Mouse (Mus musculus) ES-Bruce4 (cell line): ENCODE measurements at regions not wholly inside any gene's neighbourhood (a gene's known extent, or its start where the extent isn't known, plus 50 kb on each side); places are given as distances from the start of the nearest gene placed in this dataset.

Experiments used
- H3K27ac ChIP-seq: 2 replicates; pipeline ENCODE4 v1.5.1; 2012; ENCODE audit warnings: low read length, inconsistent platforms; ENCODE audit not compliant: insufficient read depth
- H3K27me3 ChIP-seq: 2 replicates; pipeline ENCODE4 v1.6.1; 2012; ENCODE audit warnings: mild to moderate bottlenecking, low read length, inconsistent platforms; ENCODE audit not compliant: control insufficient read depth, poor library complexity, insufficient read depth, severe bottlenecking
- H3K36me3 ChIP-seq: 2 replicates; pipeline ENCODE4 v1.6.1; 2012; ENCODE audit warnings: inconsistent platforms, mild to moderate bottlenecking, low read length, moderate library complexity; ENCODE audit not compliant: control insufficient read depth, poor library complexity, insufficient read depth, severe bottlenecking
- H3K4me1 ChIP-seq: one replicate; pipeline ENCODE4 v1.8.1; 2011; ENCODE audit warnings: low read length; ENCODE audit not compliant: control insufficient read depth, insufficient read depth
- H3K4me3 ChIP-seq: 2 replicates; pipeline ENCODE4 v1.5.1; 2011; ENCODE audit warnings: low read depth, mild to moderate bottlenecking, low read length
- H3K9ac ChIP-seq: 2 replicates; pipeline ENCODE4 v1.6.1; 2012; ENCODE audit warnings: low read depth, mild to moderate bottlenecking, inconsistent platforms; ENCODE audit not compliant: poor library complexity, severe bottlenecking
- H3K9me3 ChIP-seq: replicated peaks from 2 replicates; pipeline ENCODE4 v1.6.1; 2012; ENCODE audit warnings: mild to moderate bottlenecking, low read length, inconsistent platforms; ENCODE audit not compliant: control insufficient read depth, poor library complexity, insufficient read depth, severe bottlenecking
- CTCF ChIP-seq: IDR thresholded peaks from one replicate; pipeline ENCODE4 v1.8.1; 2011; ENCODE audit warnings: low read depth, low read length
- EP300 ChIP-seq: IDR thresholded peaks from 2 replicates; pipeline ENCODE4 v1.6.1; 2011; ENCODE audit warnings: low read depth, low read length; ENCODE audit not compliant: insufficient read depth
- POLR2A ChIP-seq: IDR thresholded peaks from one replicate; pipeline ENCODE4 v1.8.1; 2011; ENCODE audit warnings: low read length; ENCODE audit not compliant: insufficient read depth

DNA sequence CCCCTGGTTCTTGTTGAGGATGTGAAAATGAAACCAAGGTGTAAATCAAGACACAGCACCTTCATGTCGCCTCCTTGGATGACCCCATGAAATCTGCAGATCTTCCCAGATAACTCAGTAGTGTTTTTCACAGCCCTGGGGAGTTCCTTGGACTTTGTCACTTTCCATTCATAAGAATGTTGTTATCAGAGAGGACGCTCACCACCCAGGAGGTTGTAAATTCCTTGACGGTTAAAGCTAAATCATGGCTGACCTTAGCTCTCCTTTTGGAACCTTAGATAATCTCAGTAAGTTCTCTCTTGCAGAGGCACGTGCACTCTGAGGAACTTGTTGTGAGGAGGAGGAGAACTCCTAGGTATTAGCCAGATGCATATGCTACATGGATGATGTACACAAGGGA lies 229.8 kb upstream of the Dynlrb2 start:
- Histone ChIP-seq H3K4me3 (no peak overlapping the region), H3K9ac (no peak overlapping the region), H3K4me1 (no peaks in the 10 kb centered on the region), H3K27ac (no peak overlapping the region), H3K27me3 (no peaks in the 10 kb centered on the region; the same call in 1 of the 2 replicates), H3K9me3 (no peaks in the 10 kb centered on the region), H3K36me3 (no peaks in the 10 kb centered on the region)
- TF ChIP-seq EP300 (no peak), CTCF (no peak), POLR2A (no peak)

DNA sequence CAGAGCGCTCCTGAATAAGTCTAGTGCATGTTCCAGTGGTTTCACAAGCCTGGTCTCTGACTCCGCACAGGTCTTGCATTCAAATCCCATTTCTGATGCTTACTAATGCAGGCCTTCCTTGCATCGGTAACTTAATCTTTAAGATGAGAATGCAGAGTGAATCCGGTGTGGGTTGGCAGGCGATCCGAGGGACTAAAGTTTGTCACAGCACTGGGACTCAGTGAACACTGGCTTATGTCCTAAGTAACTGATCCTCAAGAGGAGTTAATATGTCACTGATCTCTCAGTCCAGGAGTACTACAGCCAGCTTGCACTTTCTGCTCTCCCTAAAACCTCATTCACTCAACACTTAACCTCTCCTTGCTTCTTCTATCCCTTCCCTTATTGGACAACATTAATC lies 233.5 kb upstream of the Dynlrb2 start:
- Histone ChIP-seq H3K36me3 (no peaks in the 10 kb centered on the region), H3K9ac (no peak overlapping the region), H3K27me3 (no peaks in the 10 kb centered on the region), H3K4me3 (no peak overlapping the region), H3K27ac (no peak overlapping the region), H3K9me3 (peaks cover 7% of the 10 kb centered on the region), H3K4me1 (no peaks in the 10 kb centered on the region)
- TF ChIP-seq EP300 (no peak), CTCF (no peak), POLR2A (no peak)

DNA sequence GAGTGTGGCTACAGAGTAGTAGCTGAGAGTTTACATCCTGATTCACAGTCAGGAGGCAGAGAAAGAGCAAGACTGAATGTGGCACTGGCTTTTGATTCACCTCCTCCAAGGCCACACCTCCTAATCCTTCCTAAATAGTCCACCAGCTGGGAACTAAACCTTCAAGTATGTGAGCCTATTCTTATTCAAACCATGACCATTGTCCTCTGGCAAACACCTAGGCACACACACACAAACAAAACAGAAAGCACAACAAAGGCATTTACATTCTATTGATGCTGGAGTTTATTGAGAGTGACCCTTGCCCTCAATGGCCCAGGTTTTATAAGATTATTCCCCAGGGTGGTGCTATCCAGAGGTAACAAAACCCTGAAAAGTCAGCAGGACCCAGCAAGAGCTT lies 235.4 kb upstream of the Dynlrb2 start:
- H3K27ac ChIP-seq, result no peak overlapping the region; the same call in 1 of the 2 replicates
- no peaks in the 10 kb centered on the region for H3K36me3 ChIP-seq
- peaks cover 7% of the 10 kb centered on the region for H3K9me3 ChIP-seq
- H3K4me3 ChIP-seq, result no peak overlapping the region
- H3K9ac ChIP-seq, result no peak overlapping the region
- TF ChIP-seq CTCF (no peak), EP300 (no peak), POLR2A (no peak)
- no peaks in the 10 kb centered on the region for H3K27me3 ChIP-seq
- H3K4me1 ChIP-seq, result no peaks in the 10 kb centered on the region

DNA sequence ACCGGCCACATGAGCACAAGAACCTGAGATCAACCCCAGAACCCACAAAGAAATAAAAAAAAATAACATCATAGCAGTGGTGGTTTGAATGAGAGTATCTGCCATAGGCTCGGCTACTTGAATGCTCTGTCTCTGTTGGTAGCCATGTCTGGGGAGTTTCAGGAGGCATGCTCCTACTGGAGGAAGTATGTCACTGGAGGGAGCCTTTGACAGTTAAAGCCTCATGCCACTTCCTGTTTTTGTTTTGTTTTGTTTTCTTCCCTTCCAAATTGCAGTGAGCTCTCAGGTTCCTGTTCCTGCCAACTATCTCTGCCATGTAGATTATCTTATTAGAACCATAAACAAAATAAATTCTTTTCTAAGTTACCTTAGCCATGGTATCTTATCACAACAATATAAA lies 236.1 kb upstream of the Dynlrb2 start:
- Histone ChIP-seq H3K4me3 (no peak overlapping the region), H3K36me3 (no peaks in the 10 kb centered on the region), H3K9ac (no peak overlapping the region), H3K27ac (no peak overlapping the region), H3K4me1 (no peaks in the 10 kb centered on the region), H3K9me3 (peaks cover 7% of the 10 kb centered on the region), H3K27me3 (no peaks in the 10 kb centered on the region)
- TF ChIP-seq EP300 (no peak), POLR2A (no peak), CTCF (no peak)

DNA sequence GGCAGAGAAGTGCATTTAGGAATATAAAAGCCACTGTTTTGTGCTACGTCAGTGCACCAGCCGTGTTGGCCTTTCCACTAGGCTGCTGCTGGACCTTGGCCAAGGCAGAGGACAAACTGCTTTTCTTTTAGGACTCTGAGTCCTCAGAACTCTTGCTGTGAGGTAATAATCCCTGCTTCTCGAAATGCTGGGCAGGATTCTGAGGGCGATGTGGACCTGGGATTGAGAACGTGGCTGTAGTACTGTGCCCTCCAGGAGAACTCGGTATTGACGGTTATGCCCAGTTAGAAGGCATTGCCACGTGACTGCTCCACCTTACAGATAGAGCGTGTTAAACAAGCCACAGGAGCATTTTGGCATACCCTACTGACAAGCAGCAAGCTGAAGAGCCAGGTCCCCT lies 236.6 kb upstream of the Dynlrb2 start:
- H3K9me3 ChIP-seq, result peaks cover 7% of the 10 kb centered on the region
- H3K4me1 ChIP-seq, result no peaks in the 10 kb centered on the region
- H3K9ac ChIP-seq, result no peak overlapping the region
- no peaks in the 10 kb centered on the region for H3K36me3 ChIP-seq
- H3K4me3 ChIP-seq, result no peak overlapping the region
- H3K27me3 ChIP-seq, result no peaks in the 10 kb centered on the region
- TF ChIP-seq EP300 (no peak), POLR2A (no peak), CTCF (no peak)
- H3K27ac ChIP-seq, result no peak overlapping the region

DNA sequence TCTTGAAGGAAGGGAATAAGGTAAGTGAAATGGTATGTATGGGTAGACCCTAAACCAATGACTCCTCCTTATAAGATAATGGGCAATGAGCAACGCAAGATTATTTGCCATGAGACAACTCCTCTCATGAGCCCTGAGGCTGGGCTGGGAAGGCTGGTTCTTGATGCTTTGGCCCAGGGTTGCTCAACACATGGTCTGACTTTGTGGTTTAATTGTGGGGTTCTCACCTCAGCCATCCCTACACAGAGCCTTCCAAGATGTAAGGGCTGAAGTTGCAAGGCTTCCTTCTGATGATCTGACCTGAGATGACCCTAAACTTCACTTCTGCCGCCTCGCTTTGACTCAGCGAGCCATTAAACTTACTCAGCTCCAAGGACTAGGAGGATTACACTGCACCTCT lies 237.8 kb upstream of the Dynlrb2 start:
- Histone ChIP-seq H3K9ac (no peak overlapping the region), H3K4me3 (no peak overlapping the region), H3K4me1 (no peaks in the 10 kb centered on the region), H3K36me3 (no peaks in the 10 kb centered on the region), H3K9me3 (peaks cover 7% of the 10 kb centered on the region), H3K27ac (no peak overlapping the region), H3K27me3 (no peaks in the 10 kb centered on the region)
- TF ChIP-seq EP300, result no peak
- TF ChIP-seq CTCF, result no peak
- no peak for TF ChIP-seq POLR2A
